Mouse (Mus musculus): ENCODE data around the gene Pdk2. TPM values are rescaled to one million over a fixed set of nuclear protein-coding genes. Genes with fewer than 3 reads are reported as not detected.

Pdk2 gene
- polyA plus RNA-seq, 1 experiment from 2014 or later: 24.9 TPM

DNA sequence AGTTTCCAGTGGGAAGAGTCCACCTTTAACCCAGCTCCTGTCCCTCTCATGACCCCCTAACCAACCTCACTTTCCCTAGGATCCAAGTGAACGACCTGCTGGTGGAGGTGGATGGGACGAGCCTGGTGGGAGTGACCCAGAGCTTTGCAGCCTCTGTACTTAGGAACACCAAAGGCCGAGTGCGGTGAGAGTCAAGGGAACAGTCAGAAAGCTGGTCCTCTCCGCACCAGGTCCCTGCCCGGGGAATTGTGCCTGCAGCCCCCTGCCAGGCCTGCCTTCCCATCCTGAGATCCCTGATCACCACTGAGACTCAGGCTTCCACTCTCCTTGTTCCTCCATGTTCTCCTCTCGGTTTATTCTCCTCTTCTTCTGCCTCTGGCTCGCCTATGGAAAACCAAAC is 41.0 kb downstream of the Pdk2 start:
- H3K9me3 ChIP-seq (replicated peaks): no peaks in the 10 kb centered on the region
- no peak for ATAC-seq (ENCODE audit: low FRiP score)
- H3K4me2 ChIP-seq: no peak overlapping the region
- H3K36me3 ChIP-seq: peaks cover 78% of the 10 kb centered on the region
- peaks cover 45% of the 10 kb centered on the region for H3K4me1 ChIP-seq
- H3K9ac ChIP-seq (replicated peaks): peak overlapping the region; percentile 17; the same call in 1 of the 2 replicates
- no peak overlapping the region for H3K27ac ChIP-seq (replicated peaks)
- no peaks in the 10 kb centered on the region for H3K27me3 ChIP-seq (replicated peaks)
- 78% methylated on average over 8 of the region's 8 CpGs for WGBS
- no peak overlapping the region for H3K4me3 ChIP-seq (replicated peaks)

GRCm38 (mm10) chr11:94998041-94998531 is 43.1 kb downstream of the Pdk2 start:
- 55% methylated on average over 16 of the region's 16 CpGs for WGBS
- H3K27me3 ChIP-seq (replicated peaks): no peaks in the 10 kb centered on the region
- H3K4me2 ChIP-seq: peak overlapping the region; percentile 3; the same call in 1 of the 2 replicates
- 0 out of 2 replicates have a peak, but pooled peaks have one; percentile 11 for ATAC-seq (ENCODE audit: low FRiP score)
- peaks cover 60% of the 10 kb centered on the region for H3K36me3 ChIP-seq
- H3K4me1 ChIP-seq: peaks cover 65% of the 10 kb centered on the region
- H3K27ac ChIP-seq (replicated peaks): peak overlapping the region; percentile 46
- no peak overlapping the region for H3K9ac ChIP-seq (replicated peaks)
- H3K4me3 ChIP-seq (replicated peaks): no peak overlapping the region
- no peaks in the 10 kb centered on the region for H3K9me3 ChIP-seq (replicated peaks)

DNA sequence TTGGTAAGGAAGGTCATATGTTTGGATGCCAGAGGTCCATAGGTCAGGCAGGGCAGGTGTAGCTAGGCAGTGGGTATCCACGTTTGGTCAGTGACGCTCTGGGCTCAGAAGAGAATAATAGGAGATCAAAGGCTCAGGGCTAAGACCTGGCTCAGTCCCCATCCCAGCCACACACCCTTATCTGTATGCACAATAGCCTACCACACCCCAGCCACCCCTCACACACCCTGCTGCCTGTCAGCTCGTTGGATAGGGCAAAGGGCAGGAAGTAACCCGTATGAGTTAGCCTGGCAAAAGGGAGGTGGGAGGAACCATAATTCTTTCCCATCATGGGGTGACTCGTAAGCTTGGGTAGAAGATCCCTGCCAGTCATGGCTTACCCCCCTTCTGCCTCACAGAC is 43.6 kb downstream of the Pdk2 start:
- Histone ChIP-seq H3K4me2 (peak overlapping the region; percentile 3; the same call in 1 of the 2 replicates), H3K27ac (replicated peaks) (peak overlapping the region; percentile 46; the same call in 1 of the 2 replicates), H3K27me3 (replicated peaks) (no peaks in the 10 kb centered on the region), H3K9ac (replicated peaks) (no peak overlapping the region), H3K4me3 (replicated peaks) (no peak overlapping the region), H3K9me3 (replicated peaks) (no peaks in the 10 kb centered on the region), H3K4me1 (peaks cover 70% of the 10 kb centered on the region), H3K36me3 (peaks cover 55% of the 10 kb centered on the region)
- WGBS: 57% methylated on average over 5 of the region's 5 CpGs
- ATAC-seq (ENCODE audit: low FRiP score): no peak

- no peak overlapping the region for H3K9ac ChIP-seq (replicated peaks)
- no peak overlapping the region for H3K27ac ChIP-seq (replicated peaks)
- H3K36me3 ChIP-seq: peaks cover 49% of the 10 kb centered on the region
- no peak for ATAC-seq (ENCODE audit: low FRiP score)
- H3K4me1 ChIP-seq: peaks cover 75% of the 10 kb centered on the region
- H3K9me3 ChIP-seq (replicated peaks): no peaks in the 10 kb centered on the region
- no peak overlapping the region for H3K4me3 ChIP-seq (replicated peaks)
- no peaks in the 10 kb centered on the region for H3K27me3 ChIP-seq (replicated peaks)
- peak overlapping the region; percentile 91 for H3K4me2 ChIP-seq
- 96% methylated on average over 6 of the region's 6 CpGs for WGBS
These were observed 44.2 kb downstream of the Pdk2 start for GRCm38 (mm10) chr11:94996984-94997383.

- Histone ChIP-seq H3K9ac (replicated peaks) (peak overlapping the region; percentile 26; the same call in 1 of the 2 replicates), H3K9me3 (replicated peaks) (no peaks in the 10 kb centered on the region), H3K27ac (replicated peaks) (no peak overlapping the region), H3K4me1 (peaks cover 73% of the 10 kb centered on the region), H3K4me2 (peak overlapping the region; percentile 91), H3K27me3 (replicated peaks) (no peaks in the 10 kb centered on the region), H3K36me3 (peaks cover 41% of the 10 kb centered on the region), H3K4me3 (replicated peaks) (peak overlapping the region; percentile 89)
- WGBS: 85% methylated on average over 8 of the region's 8 CpGs
- ATAC-seq (ENCODE audit: low FRiP score): no peak
These were observed 45.1 kb downstream of the Pdk2 start for GRCm38 (mm10) chr11:94996101-94996500.

DNA sequence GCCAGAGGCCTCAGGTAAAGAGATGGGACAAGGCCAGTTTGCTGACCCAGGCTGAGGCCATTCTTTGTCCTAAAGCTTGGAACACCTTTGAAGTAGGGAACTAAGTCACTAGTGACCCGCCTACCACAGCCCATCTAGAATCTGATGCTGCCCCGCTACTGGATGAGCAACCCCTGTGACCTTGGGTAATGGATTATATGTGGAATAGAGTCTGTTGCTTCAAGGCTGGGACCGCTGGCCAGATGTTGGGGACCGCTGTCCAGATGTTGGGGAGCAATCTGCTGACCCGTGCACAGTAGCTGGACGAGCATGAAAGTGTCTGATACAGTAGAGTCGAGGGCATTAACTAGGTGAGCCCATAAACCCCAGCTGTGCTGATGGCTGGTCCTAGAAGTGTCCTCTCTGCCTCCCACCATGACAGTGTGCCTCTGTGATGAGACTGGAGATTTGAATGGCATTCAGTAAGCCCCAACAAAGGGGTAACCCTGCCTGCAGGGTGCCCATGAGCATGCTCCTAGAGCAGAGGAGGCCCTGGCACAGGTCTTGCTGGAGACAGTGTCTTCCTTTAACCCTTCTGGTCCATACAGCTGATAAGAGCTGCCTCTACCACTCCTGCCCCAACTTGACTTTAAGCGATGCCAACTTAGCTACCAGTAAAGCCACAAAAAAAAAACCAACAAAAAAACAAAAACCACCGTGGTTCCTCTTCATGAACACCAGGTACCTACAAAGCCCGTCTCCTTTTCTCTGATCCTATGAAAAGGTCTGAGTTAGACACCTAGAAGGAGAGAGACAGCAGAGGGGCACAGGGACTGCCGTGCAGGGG is 46.0 kb downstream of the Pdk2 start:
- no peak overlapping the region for H3K27ac ChIP-seq (replicated peaks)
- H3K9me3 ChIP-seq (replicated peaks): no peaks in the 10 kb centered on the region
- H3K4me3 ChIP-seq (replicated peaks): peak overlapping the region; percentile 89
- peak overlapping the region; percentile 91 for H3K4me2 ChIP-seq
- no peaks in the 10 kb centered on the region for H3K27me3 ChIP-seq (replicated peaks)
- peaks cover 69% of the 10 kb centered on the region for H3K4me1 ChIP-seq
- ATAC-seq (ENCODE audit: low FRiP score): no peak
- H3K36me3 ChIP-seq: peaks cover 37% of the 10 kb centered on the region
- 77% methylated on average over 11 of the region's 11 CpGs for WGBS
- peak overlapping the region; percentile 99 for H3K9ac ChIP-seq (replicated peaks)

DNA sequence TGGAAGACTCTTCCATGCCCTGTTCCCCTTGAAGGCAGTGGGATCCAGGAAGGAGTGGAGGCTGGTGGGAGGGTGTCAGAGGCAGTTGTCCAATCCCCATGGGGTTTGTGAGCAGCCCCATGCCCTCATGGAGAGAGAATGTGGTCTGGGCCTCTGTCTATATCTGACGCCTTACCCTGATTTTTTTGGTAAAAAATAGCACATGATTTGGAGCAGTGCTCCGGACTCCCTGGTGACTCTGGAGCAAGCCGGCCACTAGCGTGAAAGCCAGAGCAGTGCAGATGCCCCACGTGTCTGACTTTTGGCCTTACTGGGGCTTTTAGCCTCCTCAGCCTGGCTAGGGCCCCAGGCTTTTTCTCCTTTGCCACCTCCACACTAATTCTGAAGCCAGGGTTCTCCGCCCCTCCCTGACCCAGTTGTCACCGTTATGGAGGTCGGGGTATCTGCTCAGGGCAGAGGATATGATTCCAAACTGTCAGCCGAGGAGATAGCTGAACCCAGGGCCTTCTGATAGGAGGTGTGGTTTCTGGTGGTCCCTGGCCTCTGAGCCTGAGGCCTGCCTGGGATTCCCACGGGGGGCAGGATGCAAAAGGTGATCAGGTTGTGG is 46.8 kb downstream of the Pdk2 start:
- Histone ChIP-seq H3K4me1 (peaks cover 75% of the 10 kb centered on the region), H3K4me2 (peak overlapping the region; percentile 91), H3K36me3 (peaks cover 31% of the 10 kb centered on the region), H3K27me3 (replicated peaks) (no peaks in the 10 kb centered on the region), H3K9ac (replicated peaks) (peak overlapping the region; percentile 99), H3K4me3 (replicated peaks) (peak overlapping the region; percentile 89), H3K27ac (replicated peaks) (no peak overlapping the region), H3K9me3 (replicated peaks) (no peaks in the 10 kb centered on the region)
- WGBS: 38% methylated on average over 10 of the region's 10 CpGs
- ATAC-seq (ENCODE audit: low FRiP score): no peak

GRCm38 (mm10) chr11:94992754-94993606 is 48.2 kb downstream of the Pdk2 start:
- H3K36me3 ChIP-seq: peaks cover 17% of the 10 kb centered on the region
- H3K4me1 ChIP-seq: peaks cover 80% of the 10 kb centered on the region
- H3K4me2 ChIP-seq: peak overlapping the region; percentile 91
- peak overlapping the region; percentile 96 for H3K27ac ChIP-seq (replicated peaks)
- WGBS: 1% methylated on average over 22 of the region's 22 CpGs
- peak overlapping the region; percentile 99 for H3K9ac ChIP-seq (replicated peaks)
- ATAC-seq (ENCODE audit: low FRiP score): no peak
- no peaks in the 10 kb centered on the region for H3K9me3 ChIP-seq (replicated peaks)
- no peaks in the 10 kb centered on the region for H3K27me3 ChIP-seq (replicated peaks)
- peak overlapping the region; percentile 89 for H3K4me3 ChIP-seq (replicated peaks)

DNA sequence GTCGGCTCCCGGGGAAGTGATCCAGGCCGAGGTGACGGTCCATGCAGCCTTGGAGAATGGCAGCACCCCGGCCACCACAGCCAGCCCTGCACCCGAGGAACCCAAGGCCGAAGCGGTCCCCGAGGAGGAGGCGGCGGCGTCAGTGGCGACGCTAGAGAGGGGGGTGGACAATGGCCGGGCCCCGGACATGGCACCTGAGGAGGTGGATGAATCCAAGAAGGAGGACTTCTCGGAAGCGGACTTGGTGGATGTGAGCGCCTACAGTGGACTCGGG is 48.7 kb downstream of the Pdk2 start:
- H3K4me1 ChIP-seq: peaks cover 80% of the 10 kb centered on the region
- peak overlapping the region; percentile 99 for H3K9ac ChIP-seq (replicated peaks)
- H3K4me3 ChIP-seq (replicated peaks): peak overlapping the region; percentile 89
- H3K27ac ChIP-seq (replicated peaks): peak overlapping the region; percentile 96
- H3K36me3 ChIP-seq: peaks cover 12% of the 10 kb centered on the region
- under 1% methylated on average over 20 of the region's 20 CpGs for WGBS
- H3K27me3 ChIP-seq (replicated peaks): no peaks in the 10 kb centered on the region
- ATAC-seq (ENCODE audit: low FRiP score): no peak
- H3K9me3 ChIP-seq (replicated peaks): no peaks in the 10 kb centered on the region
- peak overlapping the region; percentile 91 for H3K4me2 ChIP-seq

DNA sequence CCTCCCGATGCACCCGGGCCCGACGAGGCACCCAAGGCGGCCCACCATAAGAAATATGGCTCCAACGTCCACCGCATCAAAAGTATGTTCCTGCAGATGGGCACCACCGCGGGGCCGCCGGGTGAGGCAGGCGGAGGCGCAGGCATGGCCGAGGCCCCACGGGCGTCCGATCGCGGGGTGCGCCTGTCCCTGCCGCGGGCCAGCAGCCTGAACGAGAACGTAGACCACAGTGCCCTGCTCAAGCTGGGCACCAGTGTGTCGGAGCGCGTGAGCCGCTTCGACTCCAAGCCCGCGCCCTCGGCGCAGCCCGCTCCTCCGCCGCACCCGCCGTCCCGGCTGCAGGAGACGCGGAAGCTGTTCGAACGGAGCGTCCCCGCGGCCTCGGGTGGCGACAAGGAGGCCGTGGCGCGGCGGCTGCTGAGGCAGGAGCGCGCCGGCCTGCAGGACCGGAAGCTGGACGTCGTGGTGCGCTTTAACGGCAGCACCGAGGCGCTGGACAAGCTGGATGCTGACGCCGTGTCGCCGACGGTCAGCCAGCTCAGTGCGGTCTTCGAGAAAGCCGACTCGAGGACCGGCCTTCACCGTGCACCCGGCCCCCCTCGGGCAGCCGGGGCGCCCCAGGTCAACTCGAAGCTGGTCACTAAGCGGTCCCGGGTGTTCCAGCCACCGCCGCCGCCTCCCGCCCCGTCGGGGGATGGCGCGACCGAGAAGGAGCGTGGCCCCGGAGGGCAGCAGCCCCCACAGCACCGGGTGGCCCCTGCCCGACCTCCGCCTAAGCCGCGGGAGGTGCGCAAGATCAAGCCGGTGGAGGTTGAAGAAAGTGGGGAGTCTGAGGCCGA is 49.3 kb downstream of the Pdk2 start:
- H3K4me3 ChIP-seq (replicated peaks): peak overlapping the region; percentile 89
- ATAC-seq (ENCODE audit: low FRiP score): no peak
- H3K4me2 ChIP-seq: peak overlapping the region; percentile 91
- WGBS: under 1% methylated on average over 85 of the region's 99 CpGs
- H3K36me3 ChIP-seq: peaks cover 6% of the 10 kb centered on the region
- no peaks in the 10 kb centered on the region for H3K9me3 ChIP-seq (replicated peaks)
- peak overlapping the region; percentile 99 for H3K9ac ChIP-seq (replicated peaks)
- peak overlapping the region; percentile 96 for H3K27ac ChIP-seq (replicated peaks)
- no peaks in the 10 kb centered on the region for H3K27me3 ChIP-seq (replicated peaks)
- H3K4me1 ChIP-seq: peaks cover 78% of the 10 kb centered on the region
